Mouse (Mus musculus) left cerebral cortex, adult 9 months (tissue): Measurements from ENCODE around the gene B230118H07Rik.

Experiments
- DNase-seq, 2 experiments: peaks; one replicate each; pipeline ENCODE4 v3.0.0; 2022; ENCODE audit warnings: low spot score in 2 of 2

B230118H07Rik gene

GRCm38 (mm10) chr2:101649114-101649671 is at the start of gene B230118H07Rik, which contains the start of gene Rag1:
Gene B230118H07Rik, minus strand, starts transcription at chr2:101649532.
Gene Rag1, minus strand, starts transcription at chr2:101649501.
- peak in 1 of 2 experiments; percentile 15 for DNase-seq

- DNase-seq = no peak
Measured at GRCm38 (mm10) chr2:101695584-101695983, 46.3 kb upstream of the B230118H07Rik start.

- peak in 1 of 2 experiments; percentile 22 for DNase-seq
Measured at GRCm38 (mm10) chr2:101693577-101694215, 44.4 kb upstream of the B230118H07Rik start.

GRCm38 (mm10) chr2:101693043-101693442 is 43.7 kb upstream of the B230118H07Rik start:
- no peak for DNase-seq

GRCm38 (mm10) chr2:101690252-101690827 is 41.0 kb upstream of the B230118H07Rik start:
- no peak for DNase-seq

GRCm38 (mm10) chr2:101688011-101688410 is 38.7 kb upstream of the B230118H07Rik start:
- DNase-seq = no peak

GRCm38 (mm10) chr2:101684421-101684820 is 35.1 kb upstream of the B230118H07Rik start:
- DNase-seq = peak in 1 of 2 experiments; percentile 34

- DNase-seq = no peak
Measured at GRCm38 (mm10) chr2:101679164-101679784, 29.9 kb upstream of the B230118H07Rik start.

GRCm38 (mm10) chr2:101678236-101679021 is 29.1 kb upstream of the B230118H07Rik start, which contains the start of gene Traf6:
Gene Traf6, plus strand, starts transcription at chr2:101678429.
- peak in 1 of 2 experiments; percentile 85 for DNase-seq

- DNase-seq = no peak
Measured at GRCm38 (mm10) chr2:101673547-101673946, 24.2 kb upstream of the B230118H07Rik start.

GRCm38 (mm10) chr2:101668751-101669150 is 19.4 kb upstream of the B230118H07Rik start:
- no peak for DNase-seq

GRCm38 (mm10) chr2:101665703-101666092 is 16.4 kb upstream of the B230118H07Rik start:
- DNase-seq = no peak

- DNase-seq = peak; percentile 67 to 84
Measured at GRCm38 (mm10) chr2:101665058-101665702, 15.8 kb upstream of the B230118H07Rik start.

- DNase-seq = no peak
Measured at GRCm38 (mm10) chr2:101660536-101660935, 11.2 kb upstream of the B230118H07Rik start.

GRCm38 (mm10) chr2:101652921-101653597 is 3.7 kb upstream of the B230118H07Rik start:
- peak in 1 of 2 experiments; percentile 86 for DNase-seq

- DNase-seq = no peak
Measured at GRCm38 (mm10) chr2:101652204-101652920, 3.0 kb upstream of the B230118H07Rik start.

- no peak for DNase-seq
Measured at GRCm38 (mm10) chr2:101650446-101650845, 1.1 kb upstream of the B230118H07Rik start.

- no peak for DNase-seq
Measured at GRCm38 (mm10) chr2:101648361-101648760, 971 bp downstream of the B230118H07Rik start.

- no peak for DNase-seq
Measured at GRCm38 (mm10) chr2:101645841-101646240, 3.5 kb downstream of the B230118H07Rik start.

GRCm38 (mm10) chr2:101639840-101640350 is 9.4 kb downstream of the B230118H07Rik start:
- DNase-seq = no peak
